Mouse (Mus musculus): ENCODE data around the gene Gusb. TPM values are rescaled to one million over a fixed set of nuclear protein-coding genes. Genes with fewer than 3 reads are reported as not detected.

The Gusb gene
- polyA plus RNA-seq, 1 experiment, result 22.5 TPM

GRCm38 (mm10) chr5:129968417-129968816, 34.4 kb downstream of the Gusb start:
- peak; percentile 2 for DNase-seq (ENCODE audit: low read depth)
- TF ChIP-seq POLR2A (IDR thresholded peaks at IDR 0.05; ENCODE audit: borderline replicate concordance, extremely low read depth, insufficient read depth, insufficient read length, poor library complexity, severe bottlenecking), result no peak
- TF ChIP-seq CTCF (IDR thresholded peaks at IDR 0.05; ENCODE audit: borderline replicate concordance, extremely low read depth, insufficient read depth, insufficient read length), result no peak

GRCm38 (mm10) chr5:129966448-129966847, 36.4 kb downstream of the Gusb start:
- DNase-seq (ENCODE audit: low read depth), result peak; percentile 26
- TF ChIP-seq POLR2A (IDR thresholded peaks at IDR 0.05; ENCODE audit: borderline replicate concordance, extremely low read depth, insufficient read depth, insufficient read length, poor library complexity, severe bottlenecking) (no peak), CTCF (IDR thresholded peaks at IDR 0.05; ENCODE audit: borderline replicate concordance, extremely low read depth, insufficient read depth, insufficient read length) (no peak)

DNA sequence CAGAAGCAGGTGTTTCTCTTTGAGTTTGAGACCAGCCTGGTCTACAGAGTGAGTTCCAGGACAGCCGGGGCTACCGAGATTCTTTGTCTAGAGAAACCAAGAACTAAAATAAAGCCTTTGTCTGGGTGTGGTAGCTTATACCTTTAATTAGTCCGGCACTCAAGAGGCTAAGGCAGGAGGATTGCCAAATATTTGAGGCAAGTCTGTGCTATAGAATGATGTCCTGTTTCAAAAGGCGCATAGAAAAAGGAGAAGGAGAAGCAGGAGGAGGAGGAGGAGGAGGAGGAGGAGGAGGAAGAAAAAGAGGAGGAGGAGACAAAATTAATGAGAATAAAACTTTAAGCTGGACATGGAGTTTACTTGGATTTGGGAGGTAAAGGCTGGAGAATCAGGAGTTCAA, 39.6 kb downstream of the Gusb start:
- no peak for TF ChIP-seq POLR2A (IDR thresholded peaks at IDR 0.05; ENCODE audit: borderline replicate concordance, extremely low read depth, insufficient read depth, insufficient read length, poor library complexity, severe bottlenecking)
- no peak for TF ChIP-seq CTCF (IDR thresholded peaks at IDR 0.05; ENCODE audit: borderline replicate concordance, extremely low read depth, insufficient read depth, insufficient read length)
- DNase-seq (ENCODE audit: low read depth), result peak; percentile 7

DNA sequence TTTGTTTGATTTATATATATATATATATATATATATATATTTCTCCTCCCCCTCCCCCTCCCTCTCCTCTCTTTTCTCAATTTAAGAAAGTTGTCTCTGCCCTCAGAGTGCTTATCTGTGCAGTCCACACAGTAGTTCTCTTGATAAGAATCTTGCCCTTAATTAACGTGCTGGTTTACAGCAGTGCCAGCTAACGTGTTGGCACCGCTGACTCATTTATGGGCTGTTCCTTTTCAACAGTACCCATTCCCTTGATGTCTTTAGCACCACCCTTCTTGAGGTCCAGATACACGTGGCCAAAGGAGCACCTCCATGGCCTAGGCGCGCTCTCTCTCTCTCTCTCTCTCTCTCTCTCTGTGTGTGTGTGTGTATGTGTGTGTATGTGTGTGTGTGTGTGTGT, 47.1 kb downstream of the Gusb start:
- DNase-seq (ENCODE audit: low read depth), result peak; percentile 11
- TF ChIP-seq POLR2A (IDR thresholded peaks at IDR 0.05; ENCODE audit: borderline replicate concordance, extremely low read depth, insufficient read depth, insufficient read length, poor library complexity, severe bottlenecking), result no peak
- no peak for TF ChIP-seq CTCF (IDR thresholded peaks at IDR 0.05; ENCODE audit: borderline replicate concordance, extremely low read depth, insufficient read depth, insufficient read length)

GRCm38 (mm10) chr5:129954473-129955254, 48.2 kb downstream of the Gusb start:
- no peak for DNase-seq (ENCODE audit: low read depth)
- TF ChIP-seq CTCF (IDR thresholded peaks at IDR 0.05; ENCODE audit: borderline replicate concordance, extremely low read depth, insufficient read depth, insufficient read length) (no peak), POLR2A (IDR thresholded peaks at IDR 0.05; ENCODE audit: borderline replicate concordance, extremely low read depth, insufficient read depth, insufficient read length, poor library complexity, severe bottlenecking) (no peak)

- no peak for DNase-seq (ENCODE audit: low read depth)
- TF ChIP-seq CTCF (IDR thresholded peaks at IDR 0.05; ENCODE audit: borderline replicate concordance, extremely low read depth, insufficient read depth, insufficient read length) (no peak), POLR2A (IDR thresholded peaks at IDR 0.05; ENCODE audit: borderline replicate concordance, extremely low read depth, insufficient read depth, insufficient read length, poor library complexity, severe bottlenecking) (no peak)
Observed at GRCm38 (mm10) chr5:129952143-129952542, 50.7 kb downstream of the Gusb start.

DNA sequence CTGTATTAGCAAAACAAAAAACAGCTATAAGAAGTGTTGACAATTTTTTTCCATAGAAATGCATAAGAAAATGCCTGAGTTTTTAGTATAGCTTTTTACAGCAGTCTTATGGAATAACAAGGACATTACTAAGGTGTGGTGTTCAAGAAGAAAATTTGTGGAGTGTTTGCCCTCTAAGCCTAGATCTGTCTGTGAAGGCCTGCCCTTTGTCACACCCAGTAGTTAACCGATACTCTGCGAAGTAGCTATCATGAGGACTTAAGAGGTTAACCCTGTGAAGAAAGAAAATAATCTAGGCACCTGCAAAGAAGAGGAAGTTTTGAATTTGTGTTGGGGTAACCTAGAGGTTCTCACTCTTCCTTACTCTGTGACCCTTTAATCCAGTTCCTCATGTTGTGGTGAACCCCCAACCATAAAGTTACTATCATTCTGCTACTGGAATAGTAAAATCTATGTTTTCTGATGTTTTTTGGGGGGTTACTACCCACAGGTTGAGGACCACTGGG, 55.3 kb downstream of the Gusb start:
- DNase-seq (ENCODE audit: low read depth), result no peak

DNA sequence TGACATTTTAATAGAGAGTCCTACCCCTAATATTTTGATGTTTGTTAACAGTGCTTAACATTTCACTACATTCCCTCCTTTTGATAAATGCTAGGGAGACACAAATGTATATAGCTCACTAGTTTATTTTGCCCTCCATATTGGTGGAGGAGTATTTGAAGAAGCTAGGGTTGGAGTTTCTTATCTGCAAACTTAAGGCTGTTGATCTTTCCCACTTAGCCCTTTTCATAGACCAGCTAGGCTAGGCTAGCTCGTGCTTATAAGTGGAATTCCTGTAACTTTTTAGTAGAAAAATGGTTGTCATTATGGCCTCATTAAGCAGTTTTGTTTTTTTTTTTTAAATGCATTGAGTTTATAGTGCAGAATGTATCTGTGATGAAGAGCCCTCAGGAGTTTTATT, 59.4 kb downstream of the Gusb start:
- no peak for DNase-seq (ENCODE audit: low read depth)
- no peak for TF ChIP-seq POLR2A (IDR thresholded peaks at IDR 0.05; ENCODE audit: borderline replicate concordance, extremely low read depth, insufficient read depth, insufficient read length, poor library complexity, severe bottlenecking)
- no peak for TF ChIP-seq CTCF (IDR thresholded peaks at IDR 0.05; ENCODE audit: borderline replicate concordance, extremely low read depth, insufficient read depth, insufficient read length)

More for the DNA sequence above, 55.3 kb downstream of the Gusb start:
- TF ChIP-seq POLR2A (IDR thresholded peaks at IDR 0.05; ENCODE audit: borderline replicate concordance, extremely low read depth, insufficient read depth, insufficient read length, poor library complexity, severe bottlenecking) (no peak), CTCF (IDR thresholded peaks at IDR 0.05; ENCODE audit: borderline replicate concordance, extremely low read depth, insufficient read depth, insufficient read length) (no peak)

GRCm38 (mm10) chr5:129942073-129942939, 60.5 kb downstream of the Gusb start:
- peak; percentile 26 for DNase-seq (ENCODE audit: low read depth)

GRCm38 (mm10) chr5:129941495-129942045, 61.3 kb downstream of the Gusb start, which contains the start of gene Vkorc1l1:
TSS of gene Vkorc1l1 (plus strand) at chr5:129941970.
- TF ChIP-seq POLR2A (IDR thresholded peaks at IDR 0.05; ENCODE audit: borderline replicate concordance, extremely low read depth, insufficient read depth, insufficient read length, poor library complexity, severe bottlenecking) (no peak), CTCF (IDR thresholded peaks at IDR 0.05; ENCODE audit: borderline replicate concordance, extremely low read depth, insufficient read depth, insufficient read length) (no peak)

GRCm38 (mm10) chr5:129940736-129941494, 61.9 kb downstream of the Gusb start:
- DNase-seq (ENCODE audit: low read depth), result no peak
- TF ChIP-seq CTCF (IDR thresholded peaks at IDR 0.05; ENCODE audit: borderline replicate concordance, extremely low read depth, insufficient read depth, insufficient read length) (no peak), POLR2A (IDR thresholded peaks at IDR 0.05; ENCODE audit: borderline replicate concordance, extremely low read depth, insufficient read depth, insufficient read length, poor library complexity, severe bottlenecking) (no peak)

More at GRCm38 (mm10) chr5:129941495-129942045, 61.3 kb downstream of the Gusb start, which contains the start of gene Vkorc1l1:
- DNase-seq (ENCODE audit: low read depth), result peak; percentile 100
